Mouse (Mus musculus) kidney, postnatal 0 days (tissue): ENCODE data around the gene Hmx2. TPM values are rescaled to one million over a fixed set of nuclear protein-coding genes. Genes with fewer than 3 reads are reported as not detected.

Experiments
- ATAC-seq: fragments of 200-750 bp; cut with Nextera tagmentation; replicated peaks from 2 replicates; pipeline ENCODE4 v1.8.0; 2017; ENCODE audit warnings: low read depth, moderate number of reproducible peaks, moderate TSS enrichment, moderate library complexity; ENCODE audit not compliant: low FRiP score
- DNase-seq: peaks from one replicate; pipeline ENCODE4 v3.0.0-alpha.2; 2016; ENCODE audit warnings: low spot score
- H3K27ac ChIP-seq: fragments of 300-500 bp; sonication (generic); 2 replicates; pipeline ENCODE4 v1.5.1; 2014; ENCODE audit warnings: mild to moderate bottlenecking
- H3K27me3 ChIP-seq: fragments of 300-500 bp; sonication (generic); 2 replicates; pipeline ENCODE4 v1.6.1; 2014; ENCODE audit warnings: low read length, mixed read lengths; ENCODE audit not compliant: insufficient read depth
- H3K36me3 ChIP-seq: fragments of 300-500 bp; sonication (generic); 2 replicates; pipeline ENCODE4 v1.6.1; 2014; ENCODE audit warnings: low read length, mixed read lengths; ENCODE audit not compliant: insufficient read depth
- H3K4me1 ChIP-seq: fragments of 300-500 bp; sonication (generic); replicated peaks from 2 replicates; pipeline ENCODE4 v1.6.1; 2014; ENCODE audit warnings: antibody characterized with exemption, low read length, mixed read lengths; ENCODE audit not compliant: insufficient read depth
- H3K4me2 ChIP-seq: fragments of 300-500 bp; sonication (generic); 2 replicates; pipeline ENCODE4 v1.6.1; 2014; ENCODE audit warnings: mild to moderate bottlenecking, low read length, moderate library complexity, mixed read lengths
- H3K4me3 ChIP-seq: fragments of 300-500 bp; sonication (generic); replicated peaks from 2 replicates; pipeline ENCODE4 v1.5.1; 2014; ENCODE audit warnings: low read depth, low read length
- H3K9ac ChIP-seq: fragments of 300-500 bp; sonication (generic); 2 replicates; pipeline ENCODE4 v1.6.1; 2014; ENCODE audit warnings: low read depth, low read length
- H3K9me3 ChIP-seq: fragments of 300-500 bp; sonication (generic); replicated peaks from 2 replicates; pipeline ENCODE4 v1.6.1; 2016; ENCODE audit warnings: low read length, inconsistent platforms, mixed read lengths
- CTCF ChIP-seq: IDR thresholded peaks from 2 replicates; pipeline ENCODE4 v1.5.1; 2016; ENCODE audit warnings: antibody characterized with exemption, low read depth, mild to moderate bottlenecking, moderate library complexity
- WGBS: fragments of 180-500 bp; shearing (Covaris S2); extraction: QIAGEN DNeasy Blood & Tissue Kit; methylation state at CpG from one replicate; pipeline ENCODE4 v1.1.7; 2014; 5-methylcytosine and 5-hydroxymethylcytosine counted together
- polyA plus RNA-seq: library from polyadenylated mRNA; unstranded; fragments of >200 nt; fragmentation: Nextera tagmentation; extraction: Ambion mirVana; gene quantifications from 2 replicates; pipeline ENCODE4 v1.2.1, GENCODE M21; 2015

The Hmx2 gene
- polyA plus RNA-seq, 1 experiment from 2014 or later: 4.8 TPM

- no peak overlapping the region for H3K4me3 ChIP-seq
- H3K9ac ChIP-seq: no peak overlapping the region
- H3K36me3 ChIP-seq: no peaks in the 10 kb centered on the region
- no peak overlapping the region for H3K27ac ChIP-seq
- DNase-seq: no peak
- no peak for ATAC-seq
- H3K27me3 ChIP-seq: peaks cover 75% of the 10 kb centered on the region
- TF ChIP-seq CTCF: no peak
- no peaks in the 10 kb centered on the region for H3K9me3 ChIP-seq
- WGBS: 3% methylated on average over 9 of the region's 9 CpGs
- peaks cover 17% of the 10 kb centered on the region; the same call in 1 of the 2 replicates for H3K4me1 ChIP-seq
- peak overlapping the region; percentile 36; the same call in 1 of the 2 replicates for H3K4me2 ChIP-seq
Observed at GRCm38 (mm10) chr7:131556116-131556515, 7.5 kb downstream of the Hmx2 start.

GRCm38 (mm10) chr7:131556541-131557271, 8.1 kb downstream of the Hmx2 start:
- Histone ChIP-seq H3K9ac (no peak overlapping the region), H3K27me3 (peaks cover 69% of the 10 kb centered on the region), H3K9me3 (no peaks in the 10 kb centered on the region), H3K36me3 (no peaks in the 10 kb centered on the region), H3K4me1 (peaks cover 17% of the 10 kb centered on the region; the same call in 1 of the 2 replicates), H3K27ac (no peak overlapping the region), H3K4me2 (no peak overlapping the region), H3K4me3 (no peak overlapping the region)
- no peak for TF ChIP-seq CTCF
- DNase-seq (no peak), ATAC-seq (no peak)
- WGBS: 1% methylated on average over 37 of the region's 37 CpGs

GRCm38 (mm10) chr7:131557751-131558150, 9.2 kb downstream of the Hmx2 start:
- WGBS: 38% methylated on average over 2 of the region's 2 CpGs
- no peak overlapping the region for H3K4me2 ChIP-seq
- no peak overlapping the region for H3K4me3 ChIP-seq
- TF ChIP-seq CTCF: no peak
- H3K9ac ChIP-seq: no peak overlapping the region
- H3K27me3 ChIP-seq: peaks cover 60% of the 10 kb centered on the region
- ATAC-seq: no peak
- no peak for DNase-seq
- no peaks in the 10 kb centered on the region for H3K9me3 ChIP-seq
- peaks cover 17% of the 10 kb centered on the region; the same call in 1 of the 2 replicates for H3K4me1 ChIP-seq
- H3K36me3 ChIP-seq: peaks cover 1% of the 10 kb centered on the region; the same call in 1 of the 2 replicates
- no peak overlapping the region for H3K27ac ChIP-seq

- H3K4me1 ChIP-seq: peaks cover 10% of the 10 kb centered on the region; the same call in 1 of the 2 replicates
- H3K36me3 ChIP-seq: peaks cover 20% of the 10 kb centered on the region
- H3K9ac ChIP-seq: peak within 1 kb of the TSS; percentile 87
- ATAC-seq (peak; percentile 94), DNase-seq (peak; percentile 99)
- H3K27me3 ChIP-seq: peaks cover 36% of the 10 kb centered on the region
- peak within 1 kb of the TSS; percentile 60 for H3K4me2 ChIP-seq
- under 1% methylated on average over 46 of the region's 51 CpGs for WGBS
- no peaks in the 10 kb centered on the region for H3K9me3 ChIP-seq
- H3K4me3 ChIP-seq: peak within 1 kb of the TSS; percentile 82
- H3K27ac ChIP-seq: peak within 1 kb of the TSS; percentile 90
- no peak for TF ChIP-seq CTCF
Observed at GRCm38 (mm10) chr7:131559986-131560696, 11.6 kb downstream of the Hmx2 start, which contains the start of gene Bub3. Gene Bub3, plus strand, starts transcription at chr7:131560222.

GRCm38 (mm10) chr7:131560697-131561042, 12.1 kb downstream of the Hmx2 start:
- Histone ChIP-seq H3K27ac (peak overlapping the region; percentile 90; the same call in 1 of the 2 replicates), H3K4me1 (peaks cover 4% of the 10 kb centered on the region; the same call in 1 of the 2 replicates), H3K27me3 (peaks cover 31% of the 10 kb centered on the region), H3K4me2 (peak overlapping the region; percentile 60), H3K4me3 (peak overlapping the region; percentile 82), H3K9me3 (no peaks in the 10 kb centered on the region), H3K36me3 (peaks cover 22% of the 10 kb centered on the region), H3K9ac (peak overlapping the region; percentile 87)
- ATAC-seq (no peak), DNase-seq (no peak)
- no peak for TF ChIP-seq CTCF
- under 1% methylated on average over 14 of the region's 14 CpGs for WGBS

GRCm38 (mm10) chr7:131575246-131575645, 26.7 kb downstream of the Hmx2 start:
- DNase-seq (no peak), ATAC-seq (no peak)
- no peak overlapping the region for H3K27ac ChIP-seq
- no peaks in the 10 kb centered on the region for H3K27me3 ChIP-seq
- H3K4me2 ChIP-seq: no peak overlapping the region
- H3K4me3 ChIP-seq: no peak overlapping the region
- no peaks in the 10 kb centered on the region for H3K9me3 ChIP-seq
- H3K9ac ChIP-seq: no peak overlapping the region
- TF ChIP-seq CTCF: no peak
- 79% methylated on average over 6 of the region's 6 CpGs for WGBS
- no peaks in the 10 kb centered on the region for H3K4me1 ChIP-seq
- H3K36me3 ChIP-seq: peaks cover 24% of the 10 kb centered on the region
